Mouse (Mus musculus) 416B (cell line): ENCODE data around the gene Ywhae.

Experiments used
- DNase-seq: peaks from one replicate; pipeline ENCODE4 v3.0.0; 2011; ENCODE audit warnings: low read depth

Gene Ywhae

GRCm38 (mm10) chr11:75737806-75738476, 5.3 kb downstream of the Ywhae start:
- peak; percentile 51 for DNase-seq

GRCm38 (mm10) chr11:75738477-75738821, 5.8 kb downstream of the Ywhae start:
- no peak for DNase-seq

GRCm38 (mm10) chr11:75740204-75740603, 7.5 kb downstream of the Ywhae start:
- DNase-seq: no peak

GRCm38 (mm10) chr11:75741615-75742014, 8.9 kb downstream of the Ywhae start:
- peak; percentile 67 for DNase-seq

- no peak for DNase-seq
Measured at GRCm38 (mm10) chr11:75744761-75745160, 12.1 kb downstream of the Ywhae start.

- no peak for DNase-seq
Measured at GRCm38 (mm10) chr11:75750537-75750936, 17.9 kb downstream of the Ywhae start.

GRCm38 (mm10) chr11:75751082-75751481, 18.4 kb downstream of the Ywhae start:
- no peak for DNase-seq

- DNase-seq: peak; percentile 55
Measured at GRCm38 (mm10) chr11:75756687-75757086, 24.0 kb downstream of the Ywhae start.

- no peak for DNase-seq
Measured at GRCm38 (mm10) chr11:75758553-75758952, 25.9 kb downstream of the Ywhae start.

GRCm38 (mm10) chr11:75760785-75761184, 28.1 kb downstream of the Ywhae start:
- DNase-seq: no peak

- no peak for DNase-seq
Measured at GRCm38 (mm10) chr11:75762708-75763107, 30.0 kb downstream of the Ywhae start.

- DNase-seq: no peak
Measured at GRCm38 (mm10) chr11:75764521-75765023, 31.9 kb downstream of the Ywhae start.

GRCm38 (mm10) chr11:75765161-75765560, 32.5 kb downstream of the Ywhae start:
- no peak for DNase-seq

- no peak for DNase-seq
Measured at GRCm38 (mm10) chr11:75767014-75767413, 34.3 kb downstream of the Ywhae start.

- DNase-seq: no peak
Measured at GRCm38 (mm10) chr11:75768091-75768989, 35.7 kb downstream of the Ywhae start.

GRCm38 (mm10) chr11:75769206-75769605, 36.5 kb downstream of the Ywhae start:
- DNase-seq: peak; percentile 88

- DNase-seq: no peak
Measured at GRCm38 (mm10) chr11:75772562-75772961, 39.9 kb downstream of the Ywhae start.

GRCm38 (mm10) chr11:75775919-75776318, 43.2 kb downstream of the Ywhae start:
- DNase-seq: no peak

- DNase-seq: peak; percentile 71
Measured at GRCm38 (mm10) chr11:75781919-75782318, 49.2 kb downstream of the Ywhae start.

GRCm38 (mm10) chr11:75783799-75784198, 51.1 kb downstream of the Ywhae start:
- no peak for DNase-seq

GRCm38 (mm10) chr11:75785897-75786296, 53.2 kb downstream of the Ywhae start:
- DNase-seq: no peak

- DNase-seq: no peak
Measured at GRCm38 (mm10) chr11:75792535-75792934, 59.9 kb downstream of the Ywhae start.

- DNase-seq: no peak
Measured at GRCm38 (mm10) chr11:75793351-75793750, 60.7 kb downstream of the Ywhae start.
